Mouse (Mus musculus) MEL (cell line): ENCODE data around the gene Lrig2. TPM values are rescaled to one million over a fixed set of nuclear protein-coding genes. Genes with fewer than 3 reads are reported as not detected.

ENCODE experiments used
- DNase-seq: peaks from one replicate; pipeline ENCODE4 v3.0.0; 2011; ENCODE audit warnings: low read depth, low spot score
- H3K27ac ChIP-seq: 2 replicates; pipeline ENCODE4 v1.5.1; 2012; ENCODE audit warnings: low read depth, mild to moderate bottlenecking, control low read depth, low read length, moderate library complexity; ENCODE audit not compliant: control insufficient read depth
- H3K27me3 ChIP-seq, 2 experiments: fragments of 150-350 bp in 1 of 2; sonication (generic) in 1 of 2; 2 replicates each; pipeline ENCODE4 v1.6.1; 2012; ENCODE audit warnings: low read length in 2 of 2, mild to moderate bottlenecking in 2 of 2, improper control_type of control experiment in 1 of 2, moderate library complexity in 1 of 2; ENCODE audit not compliant: insufficient read depth in 2 of 2, control insufficient read depth in 1 of 2
- H3K36me3 ChIP-seq, 2 experiments: 2 replicates each; pipeline ENCODE4 v1.6.1; 2012 to 2014; ENCODE audit warnings: low read length in 2 of 2, improper control_type of control experiment in 1 of 2, inconsistent platforms in 1 of 2, mild to moderate bottlenecking in 1 of 2; ENCODE audit not compliant: insufficient read depth in 2 of 2, control insufficient read depth in 1 of 2
- H3K4me1 ChIP-seq, 2 experiments: fragments of 150-350 bp in 1 of 2; sonication (generic) in 1 of 2; 2 replicates each; pipeline ENCODE4 v1.6.1; 2012; ENCODE audit warnings: low read length in 2 of 2, improper control_type of control experiment in 1 of 2, mild to moderate bottlenecking in 1 of 2; ENCODE audit not compliant: insufficient read depth in 2 of 2, control insufficient read depth in 1 of 2
- H3K4me3 ChIP-seq, 2 experiments: fragments of 150-350 bp in 1 of 2; sonication (generic) in 1 of 2; 2 replicates each; pipeline ENCODE4 v1.5.1; 2012; ENCODE audit warnings: low read depth in 2 of 2, low read length in 2 of 2, mild to moderate bottlenecking in 2 of 2, moderate library complexity in 2 of 2, control low read depth in 1 of 2, improper control_type of control experiment in 1 of 2; ENCODE audit not compliant: control insufficient read depth in 1 of 2, insufficient read depth in 1 of 2
- H3K79me2 ChIP-seq: 2 replicates; pipeline ENCODE4 v1.6.1; 2012; ENCODE audit warnings: mild to moderate bottlenecking, low read length, moderate library complexity; ENCODE audit not compliant: control insufficient read depth, poor library complexity, insufficient read depth
- H3K9ac ChIP-seq: 2 replicates; pipeline ENCODE4 v1.6.1; 2012; ENCODE audit warnings: low read depth, mild to moderate bottlenecking, control low read depth, low read length, moderate library complexity; ENCODE audit not compliant: control insufficient read depth, poor library complexity, severe bottlenecking
- H3K9me3 ChIP-seq: fragments of 150-350 bp; sonication (generic); replicated peaks from 2 replicates; pipeline ENCODE4 v1.6.1; 2012; ENCODE audit warnings: mild to moderate bottlenecking, low read length, improper control_type of control experiment, moderate library complexity; ENCODE audit not compliant: insufficient read depth
- BHLHE40 ChIP-seq: IDR thresholded peaks from 2 replicates; pipeline ENCODE4 v1.6.1; 2012; ENCODE audit warnings: low read depth, mild to moderate bottlenecking, inconsistent platforms, low read length, improper control_type of control experiment, borderline replicate concordance
- CTCF ChIP-seq, 3 experiments: IDR thresholded peaks in 2 of 3; conservative IDR thresholded peaks in 1 of 3; 2 replicates each; pipeline ENCODE4 v1.5.1; 2011 to 2012; ENCODE audit warnings: low read length in 3 of 3, low read depth in 2 of 3, mild to moderate bottlenecking in 2 of 3, improper control_type of control experiment in 1 of 3, inconsistent platforms in 1 of 3, mixed read lengths in 1 of 3, moderate library complexity in 1 of 3; ENCODE audit not compliant: control insufficient read depth in 1 of 3, insufficient read depth in 1 of 3, poor library complexity in 1 of 3, severe bottlenecking in 1 of 3
- ELF1 ChIP-seq: IDR thresholded peaks from 2 replicates; pipeline ENCODE4 v1.6.1; 2014; ENCODE audit warnings: low read depth, mild to moderate bottlenecking, inconsistent platforms, low read length, improper control_type of control experiment, moderate library complexity
- EP300 ChIP-seq, 2 experiments: IDR thresholded peaks; 2 replicates each; pipeline ENCODE4 v1.6.1; 2011; ENCODE audit warnings: improper control_type of control experiment in 2 of 2, low read length in 2 of 2, low read depth in 1 of 2, mild to moderate bottlenecking in 1 of 2
- MAFK ChIP-seq: IDR thresholded peaks from 2 replicates; pipeline ENCODE4 v1.6.1; 2011; ENCODE audit warnings: low read depth, mild to moderate bottlenecking, low read length, improper control_type of control experiment, borderline replicate concordance
- MAX ChIP-seq: IDR thresholded peaks from 2 replicates; pipeline ENCODE4 v1.6.1; 2011; ENCODE audit warnings: low read length, improper control_type of control experiment
- MAZ ChIP-seq: IDR thresholded peaks from 2 replicates; pipeline ENCODE4 v1.6.1; 2012; ENCODE audit warnings: low read depth, mild to moderate bottlenecking, inconsistent platforms, low read length, improper control_type of control experiment
- MXI1 ChIP-seq: IDR thresholded peaks from 2 replicates; pipeline ENCODE4 v1.6.1; 2011; ENCODE audit warnings: mild to moderate bottlenecking, low read depth, low read length, improper control_type of control experiment
- POLR2A ChIP-seq, 2 experiments: IDR thresholded peaks; 2 replicates each; pipeline ENCODE4 v1.6.1; 2011 to 2012; ENCODE audit warnings: low read length in 2 of 2, mild to moderate bottlenecking in 2 of 2, control low read depth in 1 of 2, improper control_type of control experiment in 1 of 2, low read depth in 1 of 2, moderate library complexity in 1 of 2; ENCODE audit not compliant: control insufficient read depth in 1 of 2, insufficient read depth in 1 of 2, poor library complexity in 1 of 2
- POLR2AphosphoS5 ChIP-seq: IDR thresholded peaks from 2 replicates; pipeline ENCODE4 v1.6.1; 2012; ENCODE audit warnings: low read depth, borderline replicate concordance, mild to moderate bottlenecking, inconsistent platforms, low read length, moderate library complexity, mixed read lengths
- RAD21 ChIP-seq: IDR thresholded peaks from 2 replicates; pipeline ENCODE4 v1.6.1; 2011; ENCODE audit warnings: mild to moderate bottlenecking, low read depth, low read length, improper control_type of control experiment
- RCOR1 ChIP-seq: IDR thresholded peaks from 2 replicates; pipeline ENCODE4 v1.6.1; 2012; ENCODE audit warnings: low read depth, mild to moderate bottlenecking, inconsistent platforms, low read length, improper control_type of control experiment
- SIN3A ChIP-seq: IDR thresholded peaks from 2 replicates; pipeline ENCODE4 v1.6.1; 2012; ENCODE audit warnings: low read length, improper control_type of control experiment, inconsistent platforms
- TBP ChIP-seq: IDR thresholded peaks from 2 replicates; pipeline ENCODE4 v1.8.0; 2011; ENCODE audit warnings: low read depth, low read length, improper control_type of control experiment
- TCF12 ChIP-seq: IDR thresholded peaks from 2 replicates; pipeline ENCODE4 v1.6.1; 2014; ENCODE audit warnings: low read depth, mild to moderate bottlenecking, inconsistent platforms, low read length, improper control_type of control experiment, moderate library complexity
- UBTF ChIP-seq: IDR thresholded peaks from 2 replicates; pipeline ENCODE4 v1.6.1; 2012; ENCODE audit warnings: low read depth, mild to moderate bottlenecking, inconsistent platforms, low read length, improper control_type of control experiment, moderate library complexity, borderline replicate concordance; ENCODE audit not compliant: insufficient read depth
- ZC3H11A ChIP-seq: IDR thresholded peaks from 2 replicates; pipeline ENCODE4 v1.6.1; 2012; ENCODE audit warnings: low read depth, mild to moderate bottlenecking, inconsistent platforms, low read length, improper control_type of control experiment
- ZMIZ1 ChIP-seq: IDR thresholded peaks from 2 replicates; pipeline ENCODE4 v1.6.1; 2012; ENCODE audit warnings: low read depth, mild to moderate bottlenecking, inconsistent platforms, low read length, improper control_type of control experiment, moderate library complexity
- ZNF384 ChIP-seq: IDR thresholded peaks from 2 replicates; pipeline ENCODE4 v1.6.1; 2012; ENCODE audit warnings: low read depth, mild to moderate bottlenecking, inconsistent platforms, low read length, improper control_type of control experiment
- polyA plus RNA-seq, 2 experiments: library from polyadenylated mRNA; stranded (reverse) in 1 of 2; unstranded in 1 of 2; fragments of >175 nt in 1 of 2; fragments of >200 nt in 1 of 2; gene quantifications; 2 replicates each; pipeline versions ENCODE4 v1.2.1 to v1.2.4; 2012; ENCODE audit warnings: low replicate concordance in 2 of 2, low read depth in 1 of 2; ENCODE audit not compliant: insufficient read length in 2 of 2, insufficient read depth in 1 of 2, missing spikeins in 1 of 2
- total RNA-seq: library from RNA; depleted of rRNA; stranded (reverse); fragments of 300-350 nt; gene quantifications from 2 replicates; pipeline ENCODE4 v1.2.3, GENCODE M21; 2012

Lrig2 gene
- total and polyA plus RNA-seq, 3 experiments = 4.2 to 4.3 TPM; not detected in 1

DNA sequence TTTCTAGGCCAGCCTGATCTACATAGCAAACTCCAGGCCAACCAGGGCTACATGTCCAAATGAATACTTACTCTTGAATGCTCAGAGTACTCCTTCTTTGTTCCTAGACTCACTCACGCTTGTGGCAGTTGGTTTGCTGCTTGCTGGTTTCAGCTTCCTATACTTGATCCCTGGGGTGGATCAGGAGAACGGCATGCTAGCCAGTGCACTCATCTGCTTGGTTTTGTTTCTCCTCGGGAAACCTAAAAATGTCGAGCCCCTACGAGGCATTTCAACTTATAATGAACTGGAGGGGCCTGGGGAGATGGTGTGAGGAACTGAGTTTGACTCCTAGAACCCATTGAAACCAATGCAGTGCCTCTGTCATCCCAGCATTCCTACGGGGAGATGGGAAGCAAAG, 65.0 kb downstream of the Lrig2 start:
- no peaks in the 10 kb centered on the region; a peak in 1 of 4 replicates for H3K27me3 ChIP-seq
- H3K36me3 ChIP-seq = no peaks in the 10 kb centered on the region
- no peak overlapping the region for H3K4me3 ChIP-seq
- no peak overlapping the region for H3K27ac ChIP-seq
- H3K4me1 ChIP-seq = peaks cover 0 to 3% of the 10 kb centered on the region in 2 experiments; a peak in 2 of 4 replicates
- H3K9ac ChIP-seq = no peak overlapping the region
- H3K79me2 ChIP-seq = no peaks in the 10 kb centered on the region
- H3K9me3 ChIP-seq = no peaks in the 10 kb centered on the region
- no peak for TF ChIP-seq BHLHE40
- TF ChIP-seq CTCF (IDR thresholded peaks at IDR 0.05 in 2 of 3, conservative IDR thresholded peaks at IDR 0.05 in 1 of 3; ENCODE audit: control insufficient read depth in 1 of 3, insufficient read depth in 1 of 3, low read depth in 2 of 3, low read length in 3 of 3, poor library complexity in 1 of 3, severe bottlenecking in 1 of 3) = no peak
- no peak for TF ChIP-seq ZC3H11A
- TF ChIP-seq RAD21 = no peak
- no peak for TF ChIP-seq MAZ
- no peak for TF ChIP-seq UBTF
- TF ChIP-seq MAX = no peak
- no peak for TF ChIP-seq EP300 (IDR thresholded peaks at IDR 0.05; ENCODE audit: low read depth in 1 of 2, low read length in 2 of 2)
- no peak for TF ChIP-seq TBP
- no peak for TF ChIP-seq RCOR1
- TF ChIP-seq POLR2A (IDR thresholded peaks at IDR 0.05; ENCODE audit: control insufficient read depth in 1 of 2, insufficient read depth in 1 of 2, low read depth in 1 of 2, low read length in 2 of 2, poor library complexity in 1 of 2) = no peak
- TF ChIP-seq MAFK = no peak
- TF ChIP-seq MXI1 = no peak
- TF ChIP-seq SIN3A = no peak
- no peak for TF ChIP-seq TCF12
- TF ChIP-seq ELF1 = no peak
- no peak for DNase-seq

DNA sequence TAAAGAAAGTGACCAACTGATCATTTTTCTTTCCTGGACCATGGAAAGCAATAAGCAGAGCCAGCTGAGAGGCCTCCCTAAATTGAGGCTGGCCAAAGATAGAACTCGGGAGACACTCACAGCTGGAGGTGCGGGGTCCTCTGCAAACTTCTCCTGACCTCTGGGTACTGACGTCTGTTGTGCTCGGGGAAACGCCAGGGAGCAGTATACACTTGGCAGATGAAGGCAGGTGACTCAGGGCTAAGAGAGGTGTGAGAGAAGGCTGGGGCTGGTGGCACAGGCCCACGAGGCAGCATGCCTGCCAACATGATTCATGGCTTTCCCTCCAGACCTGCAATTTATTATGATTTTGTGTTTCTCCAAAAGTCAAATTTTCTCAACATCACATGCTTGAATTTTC, 66.1 kb downstream of the Lrig2 start:
- no peaks in the 10 kb centered on the region for H3K36me3 ChIP-seq
- H3K9me3 ChIP-seq = no peaks in the 10 kb centered on the region
- no peak overlapping the region for H3K9ac ChIP-seq
- no peak overlapping the region for H3K27ac ChIP-seq
- H3K4me1 ChIP-seq = peaks cover 0 to 5% of the 10 kb centered on the region in 2 experiments; a peak in 2 of 4 replicates
- no peaks in the 10 kb centered on the region; a peak in 1 of 4 replicates for H3K27me3 ChIP-seq
- no peaks in the 10 kb centered on the region for H3K79me2 ChIP-seq
- DNase-seq = no peak
- no peak for TF ChIP-seq UBTF
- no peak for TF ChIP-seq MAX
- TF ChIP-seq ELF1 = no peak
- no peak for TF ChIP-seq SIN3A
- no peak for TF ChIP-seq TCF12
- no peak for TF ChIP-seq ZNF384
- TF ChIP-seq POLR2AphosphoS5 = no peak
- TF ChIP-seq RAD21 = no peak
- TF ChIP-seq ZMIZ1 = no peak
- no peak for TF ChIP-seq MXI1
- TF ChIP-seq, all 39 proteins: peak for 0
- no peak overlapping the region for H3K4me3 ChIP-seq
